Comparison of ENCODE assay signal across 25 mouse cellular contexts in the genomic region with DNA sequence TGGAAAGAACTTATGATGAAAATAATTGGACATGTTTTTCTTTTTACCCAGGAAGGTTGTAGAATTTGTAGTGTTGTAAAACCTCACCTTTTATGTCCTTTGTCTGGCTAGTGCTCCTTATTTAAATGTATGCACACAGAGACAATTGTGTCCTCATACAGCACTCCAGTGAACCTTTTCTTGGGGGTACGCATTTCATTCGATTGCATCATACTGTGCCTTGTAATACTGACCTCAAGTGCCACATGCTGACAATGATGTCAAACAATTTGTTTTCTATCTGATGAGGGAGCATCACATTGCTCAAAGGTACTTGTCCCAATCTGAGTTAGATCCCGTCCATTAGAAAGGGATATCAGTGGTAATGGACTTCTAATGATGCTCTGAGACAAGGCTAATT.
"Had no signal": no experiment of that assay in that cellular context is flagged by ENCODE, and none has a peak within 500 bp of the region (broad histone marks: within the 10 kb centered on the region; RNA-seq: fewer than 3 reads in every experiment).

No protein-coding gene starts in this region.

- H3K27me3 ChIP-seq: embryonic facial prominence, embryonic 12.5 days; embryonic facial prominence, embryonic 13.5 days; embryonic facial prominence, embryonic 15.5 days; forebrain, embryonic 13.5 days; forebrain, embryonic 15.5 days had no signal

- H3K9me3 ChIP-seq: embryonic facial prominence, embryonic 10.5 days; embryonic facial prominence, embryonic 12.5 days; embryonic facial prominence, embryonic 13.5 days; embryonic facial prominence, embryonic 15.5 days; forebrain, embryonic 10.5 days; forebrain, embryonic 12.5 days; forebrain, embryonic 13.5 days; forebrain, embryonic 15.5 days had no signal

- DNase-seq: cerebellum, adult 9-10 months; cerebellum, adult 9-11 months; cerebellum, postnatal 10 days; cerebellum, postnatal 14 days; cerebellum, postnatal 25 days; cerebellum, postnatal 36 days; embryo, embryonic 11 days; forebrain, postnatal 0 days; gastrocnemius, adult 2 months; gastrocnemius, postnatal 10 days; gastrocnemius, postnatal 14 days; gastrocnemius, postnatal 25 days; gastrocnemius, postnatal 36 days; heart, adult 11 months; heart, adult 18-20 months; heart, adult 2 months had no signal

- H3K9ac ChIP-seq: embryonic facial prominence, embryonic 12.5 days; embryonic facial prominence, embryonic 13.5 days; embryonic facial prominence, embryonic 15.5 days; forebrain, embryonic 12.5 days; forebrain, embryonic 13.5 days; forebrain, embryonic 15.5 days; forebrain, postnatal 0 days had no signal

- H3K36me3 ChIP-seq: embryonic facial prominence, embryonic 10.5 days; embryonic facial prominence, embryonic 12.5 days; embryonic facial prominence, embryonic 13.5 days; embryonic facial prominence, embryonic 15.5 days; forebrain, embryonic 10.5 days; forebrain, embryonic 12.5 days; forebrain, embryonic 15.5 days had no signal

- H3K4me2 ChIP-seq: embryonic facial prominence, embryonic 12.5 days; embryonic facial prominence, embryonic 13.5 days; embryonic facial prominence, embryonic 15.5 days; forebrain, embryonic 12.5 days; forebrain, embryonic 13.5 days; forebrain, embryonic 15.5 days had no signal

- H3K27ac ChIP-seq: embryonic facial prominence, embryonic 10.5 days; embryonic facial prominence, embryonic 12.5 days; embryonic facial prominence, embryonic 13.5 days; embryonic facial prominence, embryonic 15.5 days; forebrain, embryonic 10.5 days; forebrain, embryonic 12.5 days; forebrain, embryonic 13.5 days; gastrocnemius, adult 2 months; heart, adult 2 months had no signal

- H3K4me1 ChIP-seq: embryonic facial prominence, embryonic 10.5 days; embryonic facial prominence, embryonic 12.5 days; embryonic facial prominence, embryonic 13.5 days; embryonic facial prominence, embryonic 15.5 days; forebrain, embryonic 12.5 days had no signal

- H3K4me3 ChIP-seq: embryonic facial prominence, embryonic 10.5 days; embryonic facial prominence, embryonic 12.5 days; embryonic facial prominence, embryonic 13.5 days; embryonic facial prominence, embryonic 15.5 days; erythroblast, embryonic 14.5 days; forebrain, embryonic 10.5 days; forebrain, embryonic 12.5 days; forebrain, embryonic 13.5 days; forebrain, embryonic 15.5 days; gastrocnemius, adult 2 months; heart, adult 2 months had no signal
